Mouse (Mus musculus): ENCODE data around the gene Bag1. TPM values are rescaled to one million over a fixed set of nuclear protein-coding genes. Genes with fewer than 3 reads are reported as not detected.
A peak's percentile ranks its signal among the peaks of the same experiment; 100 is the strongest.

Bag1 gene
- total RNA-seq, 4 experiments from 2014 or later, result 229 to 241 (median 229) TPM

GRCm38 (mm10) chr4:40889252-40889651, 58.8 kb downstream of the Bag1 start:
- peak in 1 of 2 experiments; percentile 29 for DNase-seq (ENCODE audit: low spot score in 2 of 2)

- DNase-seq (ENCODE audit: low spot score in 2 of 2), result no peak
Measured at GRCm38 (mm10) chr4:40888839-40889238, 59.3 kb downstream of the Bag1 start.

Small RNAs within 50 kb of the gene (microRNA-seq; reads per million reads assigned to microRNA genes)
- not detected for gene Mir3094

Other genes starting within 250 kb of the Bag1 start
- 10 to 100 TPM; 13.3 to 18.5 (median 16.2) TPM for gene Aptx, start 245.1 kb downstream of the Bag1 start, total RNA-seq (2022)
- 10 to 100 TPM; 24.8 to 44.0 (median 28.5) TPM for gene Dnaja1, start 226.1 kb downstream of the Bag1 start, total RNA-seq (2022)
- 10 to 100 TPM; 28.7 to 33.9 (median 32.7) TPM for gene Smu1, start 190.4 kb downstream of the Bag1 start, total RNA-seq (2022)
- gene B4galt1, start 94.3 kb downstream of the Bag1 start, total RNA-seq (2022), result 10 to 100 TPM; 22.3 to 27.7 (median 23.7) TPM
- gene Spink4, start 28.2 kb downstream of the Bag1 start, total RNA-seq (2022), result not detected
- gene Chmp5, start 113 bp upstream of the Bag1 start, total RNA-seq (2022), result 10 to 100 TPM; 20.6 to 21.7 (median 21.3) TPM
- 10 to 100 TPM; 19.9 to 22.8 (median 22.3) TPM for gene Nfx1, start 22.6 kb upstream of the Bag1 start, total RNA-seq (2022)
- 1 to 10 TPM; 5.4 to 9.4 (median 7.2) TPM for gene Aqp7, start 99.8 kb upstream of the Bag1 start, total RNA-seq (2022)
- gene Aqp3, start 149.9 kb upstream of the Bag1 start, total RNA-seq (2022), result not detected
- gene Nol6, start 176.2 kb upstream of the Bag1 start, total RNA-seq (2022), result 10 to 100 TPM; 16.4 to 20.9 (median 17.8) TPM
- gene Ube2r2, start 187.4 kb upstream of the Bag1 start, total RNA-seq (2022), result 100 to 1,000 TPM; 178 to 274 (median 231) TPM